Mouse (Mus musculus) cerebellum, postnatal 14 days (tissue): Measurements from ENCODE around the gene Prkar1b.

Experiments used
- DNase-seq, 2 experiments: peaks; one replicate each; pipeline ENCODE4 v3.0.0; 2021; ENCODE audit warnings: mixed read lengths in 2 of 2

Gene Prkar1b

GRCm38 (mm10) chr5:139053176-139053575, 96.6 kb downstream of the Prkar1b start:
- DNase-seq = no peak

GRCm38 (mm10) chr5:139051276-139051675, 98.5 kb downstream of the Prkar1b start:
- DNase-seq = peak; percentile 46 to 50

- DNase-seq = no peak
Observed at GRCm38 (mm10) chr5:139049367-139049766, 100.4 kb downstream of the Prkar1b start.

- DNase-seq = no peak
Observed at GRCm38 (mm10) chr5:139047171-139047570, 102.6 kb downstream of the Prkar1b start.

GRCm38 (mm10) chr5:139046636-139047035, 103.2 kb downstream of the Prkar1b start:
- no peak for DNase-seq

- no peak for DNase-seq
Observed at GRCm38 (mm10) chr5:139043546-139043945, 106.3 kb downstream of the Prkar1b start.

GRCm38 (mm10) chr5:139042299-139042698, 107.5 kb downstream of the Prkar1b start:
- DNase-seq = no peak

GRCm38 (mm10) chr5:139035171-139035570, 114.6 kb downstream of the Prkar1b start:
- DNase-seq = no peak

- DNase-seq = no peak
Observed at GRCm38 (mm10) chr5:139034746-139035145, 115.1 kb downstream of the Prkar1b start.

GRCm38 (mm10) chr5:139033406-139034317, 116.1 kb downstream of the Prkar1b start:
- peak; percentile 37 to 40 for DNase-seq

- peak; percentile 42 to 47 for DNase-seq
Observed at GRCm38 (mm10) chr5:139027603-139028002, 122.2 kb downstream of the Prkar1b start.

GRCm38 (mm10) chr5:139024351-139025105, 125.3 kb downstream of the Prkar1b start:
- peak; percentile 46 to 65 for DNase-seq

- DNase-seq = no peak
Observed at GRCm38 (mm10) chr5:139020595-139020994, 129.2 kb downstream of the Prkar1b start.

- peak in 1 of 2 experiments; percentile 45 for DNase-seq
Observed at GRCm38 (mm10) chr5:139017371-139018124, 132.3 kb downstream of the Prkar1b start.

GRCm38 (mm10) chr5:139015097-139015496, 134.7 kb downstream of the Prkar1b start:
- DNase-seq = peak; percentile 30 to 50

GRCm38 (mm10) chr5:139010649-139011048, 139.2 kb downstream of the Prkar1b start:
- no peak for DNase-seq

GRCm38 (mm10) chr5:139007141-139007775, 142.5 kb downstream of the Prkar1b start:
- peak; percentile 29 to 45 for DNase-seq

- peak; percentile 24 to 26 for DNase-seq
Observed at GRCm38 (mm10) chr5:139004588-139004987, 145.2 kb downstream of the Prkar1b start.

GRCm38 (mm10) chr5:138999716-139000115, 150.1 kb downstream of the Prkar1b start:
- DNase-seq = no peak

GRCm38 (mm10) chr5:138997936-138998580, 151.7 kb downstream of the Prkar1b start:
- DNase-seq = peak in 1 of 2 experiments; percentile 16

GRCm38 (mm10) chr5:138997171-138997788, 152.5 kb downstream of the Prkar1b start, which contains the start of gene Pdgfa:
Gene Pdgfa, minus strand, starts transcription at chr5:138997370.
- DNase-seq = peak; percentile 45 to 51
